9 mouse cellular contexts compared by ENCODE assay signal in the genomic region with DNA sequence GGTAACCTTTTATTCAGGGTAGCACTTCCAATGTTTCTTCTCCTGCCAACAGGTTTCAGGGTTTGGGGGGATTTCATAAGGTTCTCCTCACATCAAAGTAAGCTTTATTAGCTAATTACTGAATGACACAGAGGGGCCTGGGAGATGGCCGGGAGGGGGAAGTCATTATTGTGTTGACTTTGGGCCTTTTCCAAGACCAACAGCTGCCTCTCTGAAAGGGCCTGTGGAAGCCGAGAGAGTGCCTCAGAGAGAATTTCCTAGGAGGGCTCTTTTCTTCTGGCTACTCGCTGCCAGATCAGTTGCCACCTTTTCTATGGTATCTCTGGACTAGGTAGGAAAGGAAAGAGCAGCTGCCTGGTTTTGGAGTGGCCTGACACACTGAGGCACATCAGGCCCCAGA. TPM values are rescaled to one million over a fixed set of nuclear protein-coding genes. Genes with fewer than 3 reads are reported as not detected.
DNase-seq lines count a peak whose midpoint lies in the region; ATAC-seq and TF ChIP-seq lines count a peak whose summit lies in the region.
"Had no signal": no experiment of that assay in that cellular context is flagged by ENCODE, and none has a peak within 500 bp of the region (broad histone marks: within the 10 kb centered on the region; RNA-seq: fewer than 3 reads in every experiment).

No protein-coding gene starts in this region.

- H3K36me3 ChIP-seq in midbrain, embryonic 13.5 days = no peaks in the 10 kb centered on the region
- H3K36me3 ChIP-seq in midbrain, embryonic 11.5 days (ENCODE audit: control insufficient read depth, insufficient read depth, low read length) = no peaks in the 10 kb centered on the region
- no peaks in the 10 kb centered on the region for H3K36me3 ChIP-seq in limb, embryonic 12.5 days
- no peaks in the 10 kb centered on the region for H3K36me3 ChIP-seq in stomach, embryonic 16.5 days (ENCODE audit: control insufficient read depth, insufficient read depth, low read length)

- H3K4me2 ChIP-seq in midbrain, embryonic 13.5 days (replicated peaks) = peak overlapping the region; percentile 45
- H3K4me2 ChIP-seq in midbrain, embryonic 11.5 days = no peak overlapping the region
- H3K4me2 ChIP-seq in limb, embryonic 12.5 days = peak overlapping the region; percentile 51
- peak overlapping the region; percentile 35; the same call in 1 of the 2 replicates for H3K4me2 ChIP-seq in stomach, embryonic 16.5 days (ENCODE audit: low read depth, low read length)

- no peak for DNase-seq in midbrain, embryonic 11.5 days (ENCODE audit: low spot score, missing footprints)
- DNase-seq in heart, adult 9 months (ENCODE audit: low spot score in 2 of 2) = peak; percentile 24 to 27
- DNase-seq in gastrocnemius, adult 2 months = no peak
- DNase-seq in cerebellum, postnatal 14 days = no peak
- DNase-seq: cerebellum, postnatal 36 days; gastrocnemius, postnatal 36 days had no signal

- 14% methylated on average over 3 of the region's 3 CpGs for WGBS in midbrain, embryonic 13.5 days
- 19% methylated on average over 3 of the region's 3 CpGs for WGBS in midbrain, embryonic 11.5 days
- WGBS in limb, embryonic 12.5 days = 6% methylated on average over 3 of the region's 3 CpGs
- 12% methylated on average over 3 of the region's 3 CpGs for WGBS in stomach, embryonic 16.5 days

- no peak overlapping the region for H3K4me3 ChIP-seq in midbrain, embryonic 13.5 days (replicated peaks)
- no peak overlapping the region for H3K4me3 ChIP-seq in midbrain, embryonic 11.5 days (ENCODE audit: low read depth, low read length)
- H3K4me3 ChIP-seq in limb, embryonic 12.5 days (replicated peaks) = peak overlapping the region; percentile 20; the same call in 1 of the 2 replicates
- H3K4me3 ChIP-seq in stomach, embryonic 16.5 days (replicated peaks; ENCODE audit: low read length) = no peak overlapping the region
- no peak overlapping the region for H3K4me3 ChIP-seq in gastrocnemius, adult 2 months

- H3K9ac ChIP-seq in midbrain, embryonic 13.5 days (replicated peaks) = no peak overlapping the region
- no peak overlapping the region for H3K9ac ChIP-seq in midbrain, embryonic 11.5 days (ENCODE audit: low read length)
- no peak overlapping the region for H3K9ac ChIP-seq in limb, embryonic 12.5 days (replicated peaks)
- no peak overlapping the region for H3K9ac ChIP-seq in stomach, embryonic 16.5 days (ENCODE audit: low read length)

- TF ChIP-seq CTCF in gastrocnemius, adult 2 months (IDR thresholded peaks at IDR 0.05) = no peak

- no peak for ATAC-seq in midbrain, embryonic 13.5 days
- ATAC-seq in midbrain, embryonic 11.5 days (ENCODE audit: low FRiP score) = no peak
- ATAC-seq in limb, embryonic 12.5 days (ENCODE audit: insufficient number of reproducible peaks, insufficient read depth, low FRiP score, low TSS enrichment, low read depth) = no peak
- no peak for ATAC-seq in stomach, embryonic 16.5 days (ENCODE audit: insufficient read depth, low FRiP score)

- H3K9me3 ChIP-seq in midbrain, embryonic 13.5 days = no peaks in the 10 kb centered on the region
- H3K9me3 ChIP-seq in midbrain, embryonic 11.5 days (ENCODE audit: control insufficient read depth, low read length) = no peaks in the 10 kb centered on the region
- H3K9me3 ChIP-seq in limb, embryonic 12.5 days = no peaks in the 10 kb centered on the region
- no peaks in the 10 kb centered on the region for H3K9me3 ChIP-seq in stomach, embryonic 16.5 days (replicated peaks; ENCODE audit: control insufficient read depth, low read length)

- no peak overlapping the region; the same call in 1 of the 2 replicates for H3K27ac ChIP-seq in midbrain, embryonic 13.5 days
- no peak overlapping the region; the same call in 1 of the 2 replicates for H3K27ac ChIP-seq in midbrain, embryonic 11.5 days (ENCODE audit: low read depth, low read length)
- H3K27ac ChIP-seq in limb, embryonic 12.5 days = no peak overlapping the region
- H3K27ac ChIP-seq in stomach, embryonic 16.5 days (ENCODE audit: low read length) = 0 out of 2 replicates have a peak overlapping the region, but pooled peaks have one; percentile 14
- H3K27ac ChIP-seq in gastrocnemius, adult 2 months = no peak overlapping the region

- peaks cover 42% of the 10 kb centered on the region for H3K4me1 ChIP-seq in midbrain, embryonic 13.5 days (replicated peaks)
- H3K4me1 ChIP-seq in midbrain, embryonic 11.5 days (ENCODE audit: control insufficient read depth, insufficient read depth, low read length) = peaks cover 18% of the 10 kb centered on the region
- peaks cover 27% of the 10 kb centered on the region for H3K4me1 ChIP-seq in limb, embryonic 12.5 days (replicated peaks)
- peaks cover 11% of the 10 kb centered on the region for H3K4me1 ChIP-seq in stomach, embryonic 16.5 days (ENCODE audit: control insufficient read depth, insufficient read depth, low read length)

- intact Hi-C loops in gastrocnemius, adult 2 months (cut with DNase I) = no loop called here

- peaks cover 10% of the 10 kb centered on the region; the same call in 1 of the 2 replicates for H3K27me3 ChIP-seq in midbrain, embryonic 13.5 days
- no peaks in the 10 kb centered on the region for H3K27me3 ChIP-seq in midbrain, embryonic 11.5 days (ENCODE audit: control insufficient read depth, insufficient read depth, low read length)
- peaks cover 16% of the 10 kb centered on the region for H3K27me3 ChIP-seq in limb, embryonic 12.5 days
- H3K27me3 ChIP-seq in stomach, embryonic 16.5 days (ENCODE audit: control insufficient read depth, insufficient read depth, low read length) = no peaks in the 10 kb centered on the region

RNA-seq across cellular contexts. Expression of a gene that starts 6.5 kb away (rescaled TPM):
- polyA plus RNA-seq in midbrain, embryonic 13.5 days (2015; fragmentation: Nextera tagmentation; extraction: Ambion mirVana) = 10.8 and 11.0 TPM in 2 replicates
- polyA plus RNA-seq in midbrain, embryonic 11.5 days (2014; fragmentation: Nextera tagmentation; extraction: Ambion mirVana) = 6.9 and 8.3 TPM in 2 replicates
- 5.5 and 6.0 TPM in 2 replicates for polyA plus RNA-seq in limb, embryonic 12.5 days (2016; fragmentation: Nextera tagmentation; extraction: Ambion mirVana)
- polyA plus RNA-seq in stomach, embryonic 16.5 days (2015; fragmentation: Nextera tagmentation; extraction: Ambion mirVana) = 8.9 and 9.5 TPM in 2 replicates
- 1 to 10 TPM; 1.2 to 2.9 TPM for total RNA-seq in gastrocnemius, adult 2 months (2021)

Comparison
In these comparisons a context has a peak if more than half of its experiments do, and no peak if none do; other contexts are left out.
1. DNase-seq: peak in heart, adult 9 months (2 of 2); none in midbrain, embryonic 11.5 days (single experiment), gastrocnemius, adult 2 months (single experiment) and cerebellum, postnatal 14 days (0 of 2).